Mouse (Mus musculus) midbrain, embryonic 13.5 days (tissue): ENCODE measurements around the gene Gm10591. TPM values are rescaled to one million over a fixed set of nuclear protein-coding genes. Genes with fewer than 3 reads are reported as not detected.
"Not testable (repeated sequence)": the region's sequence is repeated elsewhere in the genome, so short reads cannot be mapped to it uniquely, and the experiment has no call there.

ENCODE experiments used
- ATAC-seq: fragments of 200-750 bp; cut with Nextera tagmentation; 2 replicates; pipeline ENCODE4 v1.8.0; 2017; ENCODE audit warnings: mild to moderate bottlenecking, moderate TSS enrichment, moderate library complexity
- H3K27ac ChIP-seq: fragments of 300-500 bp; sonication (generic); 2 replicates; pipeline ENCODE4 v1.5.1; 2015; ENCODE audit warnings: inconsistent platforms, mild to moderate bottlenecking, moderate library complexity
- H3K27me3 ChIP-seq: fragments of 300-500 bp; sonication (generic); 2 replicates; pipeline ENCODE4 v1.6.1; 2015; ENCODE audit warnings: mild to moderate bottlenecking, inconsistent platforms
- H3K36me3 ChIP-seq: fragments of 300-500 bp; sonication (generic); 2 replicates; pipeline ENCODE4 v1.6.1; 2015; ENCODE audit warnings: mild to moderate bottlenecking, inconsistent platforms
- H3K4me1 ChIP-seq: fragments of 300-500 bp; sonication (generic); replicated peaks from 2 replicates; pipeline ENCODE4 v1.6.1; 2015; ENCODE audit warnings: inconsistent platforms
- H3K4me2 ChIP-seq: fragments of 300-500 bp; sonication (generic); replicated peaks from 2 replicates; pipeline ENCODE4 v1.6.1; 2015; ENCODE audit warnings: moderate library complexity, mild to moderate bottlenecking, inconsistent platforms
- H3K4me3 ChIP-seq: fragments of 300-500 bp; sonication (generic); replicated peaks from 2 replicates; pipeline ENCODE4 v1.5.1; 2015; ENCODE audit warnings: mild to moderate bottlenecking, inconsistent platforms
- H3K9ac ChIP-seq: fragments of 300-500 bp; sonication (generic); replicated peaks from 2 replicates; pipeline ENCODE4 v1.6.1; 2015; ENCODE audit warnings: mild to moderate bottlenecking, inconsistent platforms
- H3K9me3 ChIP-seq: fragments of 300-500 bp; sonication (generic); 2 replicates; pipeline ENCODE4 v1.6.1; 2016; ENCODE audit warnings: mild to moderate bottlenecking, inconsistent platforms
- WGBS: fragments of 180-500 bp; shearing (Covaris S2); methylation state at CpG from one replicate; pipeline ENCODE4 v1.1.7; 2015; 5-methylcytosine and 5-hydroxymethylcytosine counted together
- polyA plus RNA-seq: library from polyadenylated mRNA; unstranded; fragments of >200 nt; fragmentation: Nextera tagmentation; extraction: Ambion mirVana; gene quantifications from 2 replicates; pipeline ENCODE4 v1.2.1, GENCODE M21; 2015

Gm10591 gene
- polyA plus RNA-seq, result not detected in 2 replicates

- ATAC-seq, H3K9me3 ChIP-seq, H3K27me3 ChIP-seq, H3K27ac ChIP-seq, H3K4me3 ChIP-seq, H3K9ac ChIP-seq, H3K4me1 ChIP-seq, H3K36me3 ChIP-seq, H3K4me2 ChIP-seq: not testable (repeated sequence)
- no CpG with 5 or more reads among the region's 5 CpGs for WGBS
Measured at GRCm38 (mm10) chr4:42611895-42612294, at the start of gene Gm10591. TSS of gene Gm10591 (plus strand) at chr4:42612195.

GRCm38 (mm10) chr4:42629419-42629818, 17.4 kb downstream of the Gm10591 start, which contains the start of gene Gm2564:
TSS of gene Gm2564 (plus strand) at chr4:42629719.
- not testable (repeated sequence) for H3K4me1 ChIP-seq, H3K27me3 ChIP-seq, H3K27ac ChIP-seq, ATAC-seq, H3K36me3 ChIP-seq, H3K9ac ChIP-seq, H3K4me2 ChIP-seq, H3K4me3 ChIP-seq, H3K9me3 ChIP-seq
- no CpG with 5 or more reads among the region's 8 CpGs for WGBS

- WGBS, result no CpG with 5 or more reads among the region's 9 CpGs
- H3K36me3 ChIP-seq, ATAC-seq, H3K4me2 ChIP-seq, H3K4me1 ChIP-seq, H3K27me3 ChIP-seq, H3K9me3 ChIP-seq, H3K9ac ChIP-seq, H3K4me3 ChIP-seq, H3K27ac ChIP-seq: not testable (repeated sequence)
Measured at GRCm38 (mm10) chr4:42654951-42655350, 43.0 kb downstream of the Gm10591 start, which contains the start of gene Ccl27b. TSS of gene Ccl27b (plus strand) at chr4:42655251.

- H3K27me3 ChIP-seq, H3K9ac ChIP-seq, H3K4me2 ChIP-seq, H3K4me1 ChIP-seq, H3K4me3 ChIP-seq, H3K27ac ChIP-seq, H3K9me3 ChIP-seq, ATAC-seq, H3K36me3 ChIP-seq: not testable (repeated sequence)
- WGBS, result no CpG with 5 or more reads among the region's 3 CpGs
Measured at GRCm38 (mm10) chr4:42661793-42662192, 49.8 kb downstream of the Gm10591 start, which contains the start of gene Il11ra2. TSS of gene Il11ra2 (minus strand) at chr4:42661893.

Other genes starting within 250 kb of the Gm10591 start
- not detected in 2 replicates for gene Gm21586, start 172.8 kb upstream of the Gm10591 start, polyA plus RNA-seq
- 0.08 TPM in 1 of 2 replicates, not detected in the other for gene Gm2163, start 145.4 kb upstream of the Gm10591 start, polyA plus RNA-seq
- gene Fam205a2, start 84.0 kb upstream of the Gm10591 start, polyA plus RNA-seq, result not detected in 2 replicates
- gene Gm2564, start 17.5 kb downstream of the Gm10591 start, polyA plus RNA-seq, result not detected in 2 replicates
- not detected in 2 replicates for gene Ccl27b, start 43.1 kb downstream of the Gm10591 start, polyA plus RNA-seq
- gene Il11ra2, start 49.7 kb downstream of the Gm10591 start, polyA plus RNA-seq, result not detected in 2 replicates
- 0.55 and 1.2 TPM in 2 replicates for gene 4930578G10Rik, start 123.3 kb downstream of the Gm10591 start, polyA plus RNA-seq
- 0.45 TPM in 1 of 2 replicates, not detected in the other for gene Ccl19, start 144.4 kb downstream of the Gm10591 start, polyA plus RNA-seq
- gene Ccl21a, start 161.8 kb downstream of the Gm10591 start, polyA plus RNA-seq, result 0.63 TPM in 1 of 2 replicates, not detected in the other
- gene Fam205a1, start 241.7 kb downstream of the Gm10591 start, polyA plus RNA-seq, result 0.08 TPM in 1 of 2 replicates, not detected in the other
- 0.35 and 0.43 TPM in 2 replicates for gene Gm12394, start 244.6 kb downstream of the Gm10591 start, polyA plus RNA-seq